Mouse (Mus musculus): ENCODE measurements at regions not wholly inside any gene's neighbourhood (a gene's known extent, or its start where the extent isn't known, plus 50 kb on each side); places are given as distances from the start of the nearest gene placed in this dataset.

- peak; percentile 48 for DNase-seq
These were observed 117.0 kb downstream of the Mis18a start for GRCm38 (mm10) chr16:90610097-90610808.

- peak; percentile 36 for DNase-seq
These were observed 127.8 kb downstream of the Mis18a start for GRCm38 (mm10) chr16:90599329-90599870.

- DNase-seq = no peak
These were observed 128.5 kb downstream of the Mis18a start for GRCm38 (mm10) chr16:90598727-90599126.

- peak; percentile 26 for DNase-seq
These were observed 134.3 kb downstream of the Mis18a start for GRCm38 (mm10) chr16:90592721-90593481.

GRCm38 (mm10) chr16:90585171-90585570 lies 142.0 kb downstream of the Mis18a start:
- DNase-seq = no peak

GRCm38 (mm10) chr16:90580411-90580810 lies 146.8 kb downstream of the Mis18a start:
- peak; percentile 56 for DNase-seq

GRCm38 (mm10) chr16:90571107-90571506 lies 156.1 kb downstream of the Mis18a start:
- DNase-seq = no peak

- peak; percentile 16 for DNase-seq
These were observed 157.4 kb downstream of the Mis18a start for GRCm38 (mm10) chr16:90569826-90570225.

GRCm38 (mm10) chr16:90565182-90565581 lies 162.0 kb downstream of the Mis18a start:
- peak; percentile 13 for DNase-seq

- DNase-seq = peak; percentile 44
These were observed 167.3 kb downstream of the Hunk start for GRCm38 (mm10) chr16:90553120-90553519.

- no peak for DNase-seq
These were observed 165.2 kb downstream of the Hunk start for GRCm38 (mm10) chr16:90551041-90551440.

- no peak for DNase-seq
These were observed 164.4 kb downstream of the Hunk start for GRCm38 (mm10) chr16:90550058-90550795.

Measured in right cerebral cortex, adult 18-20 months (tissue).